Mouse (Mus musculus) G1E (cell line): ENCODE measurements around the gene Gm49405.
"Not testable (repeated sequence)": the region's sequence is repeated elsewhere in the genome, so short reads cannot be mapped to it uniquely, and the experiment has no call there.

Source experiments
- CTCF ChIP-seq: IDR thresholded peaks from 2 replicates; pipeline ENCODE4 v1.5.1; 2012; ENCODE audit warnings: low read depth, low read length, inconsistent platforms, mixed read lengths
- GATA1 ChIP-seq: IDR thresholded peaks from 2 replicates; pipeline ENCODE4 v1.6.1; 2012; ENCODE audit warnings: borderline replicate concordance, low read length, inconsistent platforms, mixed read lengths
- TAL1 ChIP-seq: conservative IDR thresholded peaks from 2 replicates; pipeline ENCODE4 v1.6.1; 2012; ENCODE audit warnings: low read depth, low read length, inconsistent platforms, mixed read lengths

DNA sequence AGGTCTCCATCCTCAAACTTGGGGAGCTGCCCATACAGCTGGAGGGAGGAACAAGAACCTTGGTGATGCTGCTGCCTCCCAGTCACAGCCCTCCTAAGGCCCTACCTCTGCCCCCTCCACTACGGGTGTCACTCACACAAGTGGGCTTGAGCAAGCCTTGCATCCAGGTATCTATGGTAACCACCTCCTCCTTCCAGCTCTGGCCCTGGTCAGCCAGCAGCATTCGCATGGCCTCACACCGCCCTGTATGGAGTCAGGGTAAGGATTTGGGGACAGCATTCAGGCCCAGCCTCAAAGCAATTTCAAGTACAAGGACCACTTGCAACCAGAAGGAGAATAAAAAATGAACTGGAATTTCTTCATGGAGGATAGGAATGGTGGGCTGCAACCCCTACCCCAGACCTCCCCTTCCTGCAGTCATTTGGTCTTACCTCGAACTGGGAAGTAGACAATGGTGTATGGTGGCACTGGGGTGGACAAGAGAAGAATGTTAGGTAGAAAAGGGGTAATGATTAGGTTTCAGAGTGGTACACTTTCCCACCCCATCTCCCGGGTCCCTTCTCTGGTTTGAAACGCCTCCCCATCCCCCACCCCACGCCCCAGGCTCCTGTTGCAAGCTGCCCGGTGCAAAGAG is 36.8 kb downstream of the Gm49405 start:
- TF ChIP-seq CTCF, GATA1, TAL1: not testable (repeated sequence)
